Mouse (Mus musculus): ENCODE data around the gene Hras. TPM values are rescaled to one million over a fixed set of nuclear protein-coding genes. Genes with fewer than 3 reads are reported as not detected.
A peak's percentile ranks its signal among the peaks of the same experiment; 100 is the strongest.

Gene Hras
- total RNA-seq, 4 experiments from 2014 or later: 80.0 to 105 (median 92.6) TPM

GRCm38 (mm10) chr7:141213605-141214235, 19.9 kb upstream of the Hras start, which contains the start of gene Lmntd2:
Lmntd2 (minus strand) TSS chr7:141214080.
- DNase-seq: no peak

- no peak for DNase-seq
Measured at GRCm38 (mm10) chr7:141213133-141213532, 19.3 kb upstream of the Hras start.

GRCm38 (mm10) chr7:141210606-141211131, 16.9 kb upstream of the Hras start:
- no peak for DNase-seq

DNA sequence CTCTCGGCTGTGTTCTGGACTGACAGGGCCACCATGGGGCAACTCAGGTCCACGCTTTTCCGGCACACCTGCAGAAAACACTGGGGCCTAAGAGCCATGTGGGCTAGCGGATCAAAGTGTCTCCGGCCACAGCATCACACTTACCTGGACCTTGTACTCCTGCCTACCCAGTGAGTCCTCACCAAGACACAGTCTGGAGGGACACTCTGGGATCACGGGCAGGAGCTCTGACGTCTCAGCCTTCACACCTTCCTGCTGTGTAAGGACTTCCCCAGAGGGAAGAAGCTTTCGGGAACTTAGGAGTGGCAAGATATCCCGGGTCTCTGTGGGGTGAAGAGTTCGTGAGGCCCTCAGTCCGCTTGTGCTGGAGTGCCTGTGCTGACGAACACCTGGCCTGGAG, 16.3 kb upstream of the Hras start:
- DNase-seq: no peak

DNA sequence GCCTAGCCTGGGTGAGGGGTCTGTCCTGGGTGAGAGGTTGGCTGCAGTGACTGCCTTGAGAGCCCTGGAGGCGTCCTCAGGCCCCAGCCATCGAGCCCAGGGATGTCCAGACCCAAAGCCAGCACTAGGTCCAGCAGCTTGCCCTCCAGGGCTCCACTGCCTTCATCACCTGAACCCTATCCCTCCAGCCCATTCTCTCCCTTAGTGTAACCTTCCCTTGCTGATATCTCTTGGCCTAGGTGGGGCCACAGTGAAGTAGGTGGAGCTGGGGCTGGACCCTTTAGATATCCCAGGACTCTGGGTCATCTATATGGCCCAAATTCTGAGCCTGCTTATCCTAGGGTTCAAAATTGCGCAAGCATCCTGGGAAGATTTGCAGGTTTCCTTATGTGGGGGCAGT, 15.7 kb upstream of the Hras start:
- DNase-seq: no peak

GRCm38 (mm10) chr7:141206182-141206937, 12.6 kb upstream of the Hras start:
- no peak for DNase-seq

- DNase-seq: no peak
Measured at GRCm38 (mm10) chr7:141205504-141205903, 11.7 kb upstream of the Hras start.

GRCm38 (mm10) chr7:141204546-141204945, 10.7 kb upstream of the Hras start:
- no peak for DNase-seq

GRCm38 (mm10) chr7:141198121-141198520, 4.3 kb upstream of the Hras start:
- DNase-seq: no peak

GRCm38 (mm10) chr7:141196619-141197282, 2.9 kb upstream of the Hras start:
- DNase-seq: no peak

DNA sequence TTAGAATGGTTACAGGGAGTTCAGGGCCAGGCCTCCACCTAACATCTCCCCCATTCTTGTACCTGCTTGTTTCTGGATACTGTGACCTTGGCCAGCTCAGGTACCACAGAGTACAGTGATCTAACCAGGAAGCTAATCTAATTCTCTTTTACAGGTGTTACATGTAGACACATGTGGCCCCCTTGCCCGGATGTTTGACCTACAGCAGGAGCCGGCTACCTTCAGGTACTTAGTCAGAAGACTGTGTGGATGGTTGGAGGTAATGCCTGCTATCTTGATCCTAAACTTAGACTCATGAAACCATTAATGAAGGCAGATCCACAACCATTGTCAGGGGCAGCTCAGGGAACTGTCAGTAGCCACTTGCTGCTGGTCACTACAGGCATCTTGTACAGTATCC, 1.9 kb upstream of the Hras start:
- DNase-seq: no peak

GRCm38 (mm10) chr7:141194830-141195229, 1.0 kb upstream of the Hras start:
- peak; percentile 87 for DNase-seq

- no peak for DNase-seq
Measured at GRCm38 (mm10) chr7:141194409-141194808, 604 bp upstream of the Hras start.

DNA sequence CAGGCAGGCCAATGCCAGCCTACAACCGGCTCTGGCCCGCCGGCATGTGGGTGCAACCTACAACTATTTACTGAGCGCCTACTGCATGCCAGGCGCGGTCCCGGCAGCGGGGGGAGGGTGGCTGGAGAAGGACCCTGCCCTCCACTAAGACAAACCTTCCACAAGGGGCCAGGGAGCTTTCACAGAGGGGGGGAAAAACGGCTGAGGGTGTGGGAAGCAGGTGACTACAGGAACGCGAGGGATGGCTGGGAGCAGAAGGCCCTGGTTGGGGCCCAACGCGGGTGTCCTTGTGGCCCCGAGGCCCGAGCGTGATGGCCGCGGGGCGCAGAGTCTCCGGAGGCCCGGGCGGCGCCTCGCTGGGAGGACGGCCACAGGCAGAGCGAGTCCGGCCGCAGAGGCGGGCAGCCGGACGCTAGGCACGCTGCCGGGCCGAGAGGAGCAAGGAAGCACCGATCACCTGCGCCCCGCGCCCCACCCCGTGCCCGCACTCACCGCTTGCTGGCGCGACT, 403 bp downstream of the Hras start:
- peak; percentile 46 for DNase-seq

GRCm38 (mm10) chr7:141192776-141193347, 943 bp downstream of the Hras start:
- no peak for DNase-seq

GRCm38 (mm10) chr7:141191796-141192685, 1.8 kb downstream of the Hras start:
- DNase-seq: no peak

GRCm38 (mm10) chr7:141191036-141191435, 2.8 kb downstream of the Hras start:
- no peak for DNase-seq

- DNase-seq: no peak
Measured at GRCm38 (mm10) chr7:141190220-141190619, 3.6 kb downstream of the Hras start.

DNA sequence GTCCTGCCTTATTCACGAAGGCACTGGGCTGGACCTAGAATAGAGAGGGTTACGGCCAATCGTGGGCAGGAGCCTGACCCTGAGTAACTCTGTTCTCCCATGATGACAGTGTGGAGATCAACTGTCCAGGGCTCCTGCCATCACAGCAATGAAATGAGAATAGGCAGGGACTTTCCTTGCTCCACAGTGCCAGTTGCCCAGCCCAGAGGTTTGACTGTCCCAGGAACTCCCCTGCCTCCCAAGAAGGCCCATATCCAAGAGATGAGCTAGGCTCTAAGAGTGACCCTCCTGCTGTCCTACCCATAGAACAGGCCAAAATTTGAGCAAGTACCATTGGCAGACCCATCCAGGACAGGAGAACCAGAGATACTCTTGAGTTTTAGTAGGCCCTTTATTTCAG, 5.1 kb downstream of the Hras start:
- DNase-seq: no peak

DNA sequence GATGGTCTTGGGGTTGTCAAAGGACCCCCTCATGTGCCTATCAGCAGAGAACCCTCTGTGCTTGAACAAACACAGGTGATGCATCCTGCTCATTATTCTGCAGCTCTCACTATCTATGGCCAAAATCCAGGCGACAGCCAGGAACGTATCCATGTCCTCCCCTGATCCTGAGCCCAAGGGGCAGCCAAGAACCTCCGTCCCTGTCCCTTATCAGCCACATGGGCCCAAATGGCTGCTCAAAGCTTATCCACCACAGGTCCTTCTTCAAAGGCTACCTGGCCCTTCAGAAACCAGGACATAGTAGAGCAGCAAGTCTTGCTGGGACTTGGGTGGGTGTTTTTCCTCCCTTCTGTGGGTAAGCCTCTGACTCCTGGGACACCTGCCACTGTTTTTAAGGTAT, 5.6 kb downstream of the Hras start:
- DNase-seq: no peak

GRCm38 (mm10) chr7:141176173-141176572, 17.6 kb downstream of the Hras start:
- peak; percentile 70 for DNase-seq

DNA sequence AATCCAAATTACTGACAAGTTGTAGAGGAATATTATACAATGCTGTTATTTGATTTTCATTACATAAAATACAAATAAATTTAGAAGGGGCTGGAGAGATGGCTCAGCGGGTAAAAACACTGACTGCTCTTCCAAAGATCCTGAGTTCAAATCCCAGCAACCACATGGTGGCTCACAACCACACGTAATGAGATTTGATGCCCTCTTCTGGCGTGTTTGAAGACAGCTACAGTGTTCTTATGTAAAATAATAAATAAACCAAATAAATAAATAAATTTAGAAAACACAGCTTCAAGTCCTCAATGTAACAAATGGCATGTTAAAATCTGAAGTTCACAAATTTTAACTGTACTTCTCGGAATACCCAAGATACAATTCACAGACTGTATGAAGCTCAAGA, 18.7 kb downstream of the Hras start:
- no peak for DNase-seq

Data from adrenal gland, adult 8-10 months (tissue).